Mouse (Mus musculus) naive thymus-derived CD4-positive, alpha-beta T cell, adult 5 months (primary cell): ENCODE results near the gene Ambra1. TPM values are rescaled to one million over a fixed set of nuclear protein-coding genes. Genes with fewer than 3 reads are reported as not detected.

ENCODE experiments used
- polyA plus RNA-seq: library from polyadenylated mRNA; unstranded; fragments of 100-300 nt; shearing (Covaris generic); gene quantifications from one replicate; pipeline ENCODE4 v1.2.1, GENCODE M21; 2017

Ambra1 gene
- polyA plus RNA-seq = 56.5 TPM

DNA sequence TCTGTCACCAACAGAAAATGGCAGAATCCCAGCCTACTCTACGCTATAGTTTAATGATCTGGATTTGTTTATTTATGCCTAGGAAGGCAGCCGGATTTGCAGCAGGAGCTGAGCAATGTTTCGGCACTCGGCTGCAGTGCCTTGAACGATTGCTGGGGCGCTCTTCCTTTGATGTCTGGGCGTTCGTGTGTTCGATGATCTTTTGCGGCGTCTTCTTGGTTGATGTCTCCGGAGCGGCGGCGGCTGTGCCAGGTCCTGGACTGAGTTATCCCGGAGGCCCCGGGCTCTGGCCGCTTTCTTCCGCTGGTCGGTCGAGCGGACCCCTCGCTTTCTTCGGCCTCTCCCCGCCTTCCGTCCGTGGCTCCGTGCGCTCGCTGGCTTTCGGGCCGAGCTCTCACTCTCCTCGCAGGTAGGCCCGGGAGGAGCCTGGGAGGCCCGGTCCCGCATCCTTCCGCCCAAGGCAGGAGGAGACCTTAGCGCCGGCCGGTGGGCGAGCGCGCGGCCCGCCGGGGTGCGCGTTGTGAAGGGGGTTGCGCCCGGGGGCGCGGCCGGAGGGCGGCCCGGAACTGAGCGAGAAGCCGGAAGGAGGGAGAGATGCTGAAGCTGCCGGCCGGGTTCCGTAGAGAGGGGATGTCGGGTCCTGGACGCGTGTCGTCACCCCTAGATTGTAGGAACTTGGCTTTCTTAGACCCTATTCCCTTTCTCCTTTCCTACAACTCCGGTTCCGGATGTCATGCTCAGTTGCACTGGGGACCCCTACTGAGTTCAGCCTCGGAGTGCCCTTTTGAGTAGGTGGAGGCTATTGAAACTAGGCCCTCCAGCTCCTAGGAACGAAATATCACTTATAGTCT, at the start of gene Ambra1:
Gene Ambra1 (plus strand): TSS at position 164 of the 851 bp plus-strand sequence.

DNA sequence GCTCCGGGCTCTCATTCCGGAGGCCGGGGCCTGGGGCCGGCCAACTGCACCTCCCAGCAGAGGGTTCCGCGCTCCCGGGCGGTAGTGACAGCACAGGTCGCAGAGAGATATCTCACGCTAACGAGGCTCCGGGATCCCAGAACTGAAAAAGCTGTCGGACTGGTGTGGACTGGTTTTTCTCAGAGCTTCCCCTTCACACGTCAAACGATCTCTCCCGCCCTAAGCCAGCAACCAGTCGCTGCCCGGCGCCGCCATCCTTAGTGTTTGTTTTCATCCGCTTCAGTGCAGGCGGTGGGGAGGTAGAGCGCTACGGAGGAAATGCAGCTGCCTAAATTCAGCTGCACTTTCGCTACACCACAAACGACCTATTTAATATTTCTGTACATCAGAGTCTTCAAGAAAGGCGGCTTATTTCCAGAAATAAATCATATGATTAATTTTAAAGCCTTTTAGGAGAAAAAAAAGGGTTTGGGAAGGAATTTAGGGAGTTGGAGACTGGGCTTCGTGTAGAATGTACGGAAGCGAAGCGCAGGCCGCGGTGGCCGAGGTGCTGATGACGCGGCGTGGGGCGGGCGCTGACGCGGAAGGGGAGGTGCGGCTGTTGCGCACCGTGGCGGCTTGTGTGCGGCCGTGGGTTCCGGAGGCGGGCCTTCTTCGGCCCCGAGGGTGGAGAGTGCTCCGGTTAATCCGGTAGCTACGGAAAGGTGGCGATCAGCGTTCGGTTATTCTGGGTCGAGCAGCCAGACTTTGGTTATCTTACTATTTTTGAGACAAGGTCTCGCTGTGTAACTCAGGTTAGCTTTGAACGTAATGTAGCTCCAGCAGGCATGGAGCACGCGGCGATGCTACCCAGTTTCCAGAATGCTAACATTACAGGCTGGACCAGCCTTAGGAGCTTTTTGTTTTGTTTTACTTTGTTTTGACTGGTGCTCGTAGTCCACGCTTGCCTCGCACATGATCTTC, 19.4 kb upstream of the Ambra1 start, which contains the start of the genes Atg13 and Harbi1:
Gene Atg13 (minus strand): TSS at position 305 of the 963 bp plus-strand sequence.
Gene Harbi1 (plus strand): TSS at position 581 of the 963 bp plus-strand sequence.

DNA sequence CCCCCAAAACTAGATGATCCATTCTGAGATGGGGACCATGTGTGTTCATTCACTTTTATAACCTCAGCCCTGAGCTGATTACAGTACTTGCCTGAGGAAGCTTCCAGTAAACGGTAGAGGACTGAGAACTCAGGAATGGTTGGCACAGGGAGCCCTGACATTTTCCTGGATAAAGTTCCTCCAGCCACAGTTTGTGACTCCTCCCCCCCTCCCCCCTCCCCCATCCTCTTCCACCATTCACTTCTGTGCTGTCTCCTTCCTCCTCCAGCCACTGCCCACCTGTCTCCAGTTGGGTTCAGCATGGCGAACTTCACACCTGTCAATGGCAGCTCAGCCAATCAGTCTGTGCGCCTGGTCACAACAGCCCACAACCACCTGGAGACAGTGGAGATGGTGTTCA, 197.0 kb downstream of the Ambra1 start, which contains the start of gene Chrm4:
Gene Chrm4 (plus strand): TSS at position 301 of the 400 bp plus-strand sequence.

DNA sequence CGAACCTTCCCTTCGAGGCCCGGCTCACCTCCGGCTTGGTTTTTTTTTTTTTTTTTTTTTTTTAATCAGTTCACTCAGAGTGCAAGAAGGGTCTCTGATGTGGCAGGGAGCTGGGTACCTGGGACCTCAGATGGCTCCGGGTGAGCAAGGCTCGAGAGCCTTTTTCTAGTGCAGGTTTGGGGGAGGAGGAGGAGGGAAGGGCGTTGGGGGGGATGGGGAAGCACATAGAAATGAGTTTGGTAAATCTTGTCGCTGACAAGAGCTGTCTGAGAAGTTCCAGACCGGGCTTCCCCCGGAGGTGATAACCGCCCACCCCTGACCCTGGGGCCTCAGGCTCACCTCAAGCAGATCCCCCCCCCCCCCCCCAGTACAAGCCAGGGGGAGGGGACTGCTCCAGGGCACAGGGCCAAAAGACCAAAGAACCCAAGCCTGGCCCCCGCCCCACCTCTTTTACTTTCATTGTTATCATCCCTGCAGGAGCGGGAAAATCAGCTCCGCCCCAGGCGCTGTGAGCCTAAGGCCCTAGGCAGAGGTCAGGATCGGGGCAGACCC, 202.3 kb downstream of the Ambra1 start, which contains the start of gene Mdk:
Gene Mdk (minus strand): TSS at position 138 of the 552 bp plus-strand sequence.

GRCm38 (mm10) chr2:91945483-91945882, 215.5 kb downstream of the Ambra1 start, which contains the start of gene Gm9821:
Gene Gm9821 (plus strand): TSS chr2:91945703.

Other genes starting within 250 kb of the Ambra1 start
- gene Ckap5, start 203.4 kb upstream of the Ambra1 start, polyA plus RNA-seq = 29.7 TPM
- gene F2, start 93.7 kb upstream of the Ambra1 start, polyA plus RNA-seq = not detected
- 26.9 TPM for gene Zfp408, start 80.3 kb upstream of the Ambra1 start, polyA plus RNA-seq
- 237 TPM for gene Arhgap1, start 80.3 kb upstream of the Ambra1 start, polyA plus RNA-seq
- 66.2 TPM for gene Atg13, start 19.6 kb upstream of the Ambra1 start, polyA plus RNA-seq
- gene Harbi1, start 19.3 kb upstream of the Ambra1 start, polyA plus RNA-seq = 8.4 TPM
- gene Chrm4, start 197.1 kb downstream of the Ambra1 start, polyA plus RNA-seq = 0.32 TPM
- 0.62 TPM for gene Mdk, start 202.2 kb downstream of the Ambra1 start, polyA plus RNA-seq
- gene Gm9821, start 215.6 kb downstream of the Ambra1 start, polyA plus RNA-seq = not detected
- gene Dgkz, start 245.7 kb downstream of the Ambra1 start, polyA plus RNA-seq = 287 TPM